Mouse (Mus musculus) thymus, adult 2 months (tissue): Measurements from ENCODE around the gene Nek11. TPM values are rescaled to one million over a fixed set of nuclear protein-coding genes. Genes with fewer than 3 reads are reported as not detected.

Experiments used
- DNase-seq: peaks from one replicate; pipeline ENCODE4 v3.0.0; 2021
- H3K27ac ChIP-seq: fragments of 200-500 bp; 2 replicates; pipeline ENCODE4 v1.5.1; 2012; ENCODE audit warnings: low read length, control low read depth; ENCODE audit not compliant: control insufficient read depth, insufficient read depth
- H3K27me3 ChIP-seq: fragments of 200-500 bp; 2 replicates; pipeline ENCODE4 v1.6.1; 2012; ENCODE audit warnings: mild to moderate bottlenecking, low read length, moderate library complexity, mixed read lengths; ENCODE audit not compliant: control insufficient read depth, insufficient read depth
- H3K36me3 ChIP-seq: fragments of 200-500 bp; 2 replicates; pipeline ENCODE4 v1.6.1; 2012; ENCODE audit warnings: mild to moderate bottlenecking, low read length, moderate library complexity; ENCODE audit not compliant: control insufficient read depth, insufficient read depth
- H3K4me1 ChIP-seq: fragments of 200-500 bp; replicated peaks from 2 replicates; pipeline ENCODE4 v1.6.1; 2012; ENCODE audit warnings: low read length; ENCODE audit not compliant: control insufficient read depth, insufficient read depth
- H3K4me3 ChIP-seq: fragments of 200-500 bp; 2 replicates; pipeline ENCODE4 v1.5.1; 2012; ENCODE audit warnings: mild to moderate bottlenecking, low read length, control low read depth, moderate library complexity; ENCODE audit not compliant: control insufficient read depth, insufficient read depth
- CTCF ChIP-seq: fragments of 200-500 bp; IDR thresholded peaks from 2 replicates; pipeline ENCODE4 v1.5.1; 2012; ENCODE audit warnings: mild to moderate bottlenecking, control low read depth, low read length, moderate library complexity, borderline replicate concordance; ENCODE audit not compliant: control insufficient read depth, poor library complexity, insufficient read depth; ENCODE audit errors: extremely low read depth
- POLR2A ChIP-seq: fragments of 200-500 bp; IDR thresholded peaks from 2 replicates; pipeline ENCODE4 v1.6.1; 2012; ENCODE audit warnings: mild to moderate bottlenecking, low read length, control low read depth, moderate library complexity; ENCODE audit not compliant: control insufficient read depth, poor library complexity, insufficient read depth; ENCODE audit errors: extremely low read depth
- WGBS: fragments of 180-500 bp; shearing (Covaris S2); methylation state at CpG from one replicate; pipeline ENCODE4 v1.1.7; 2018; 5-methylcytosine and 5-hydroxymethylcytosine counted together
- polyA plus RNA-seq: library from polyadenylated mRNA; depleted of rRNA; stranded (reverse); fragments of >200 nt; gene quantifications from 2 replicates; pipeline ENCODE4 v1.2.3, GENCODE M21; 2012

Nek11 gene
- polyA plus RNA-seq, 1 experiment = 0.11 TPM

GRCm38 (mm10) chr9:105377622-105378021, 17.7 kb downstream of the Nek11 start:
- WGBS = 81% methylated on average over 3 of the region's 3 CpGs
- no peak for TF ChIP-seq POLR2A
- no peak for TF ChIP-seq CTCF
- Histone ChIP-seq H3K27me3 (no peaks in the 10 kb centered on the region), H3K4me3 (no peak overlapping the region), H3K36me3 (no peaks in the 10 kb centered on the region), H3K4me1 (no peaks in the 10 kb centered on the region), H3K27ac (no peak overlapping the region)
- no peak for DNase-seq

DNA sequence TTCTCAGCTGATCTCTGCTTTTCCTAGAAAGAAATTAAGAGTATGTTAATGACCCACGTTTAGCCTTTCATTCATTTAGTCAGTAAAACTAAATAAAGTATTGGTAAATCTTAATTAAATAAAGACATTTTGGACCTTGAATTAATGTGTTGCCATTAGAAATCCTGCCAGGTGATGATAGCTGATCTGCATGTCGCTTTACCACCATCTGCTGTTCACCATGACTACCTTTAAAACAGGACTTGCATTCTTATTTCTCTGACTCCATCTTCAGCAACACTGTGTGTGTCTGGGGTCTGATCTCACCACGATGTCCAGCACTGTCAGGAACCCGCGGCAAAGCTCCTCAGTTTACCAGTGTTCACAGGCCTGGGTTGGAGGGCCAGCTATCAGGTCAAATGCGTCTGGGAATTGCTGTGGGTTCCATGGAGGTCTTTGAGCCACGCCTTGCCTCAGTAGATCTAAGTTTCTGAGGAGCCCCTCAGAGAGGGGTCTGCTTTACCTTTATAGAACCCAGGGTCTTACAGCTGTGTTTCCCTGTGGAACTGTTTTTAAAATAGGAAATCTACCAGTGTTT, 18.3 kb downstream of the Nek11 start:
- 79% methylated on average over 7 of the region's 7 CpGs for WGBS
- Histone ChIP-seq H3K4me1 (no peaks in the 10 kb centered on the region), H3K27ac (no peak overlapping the region), H3K27me3 (no peaks in the 10 kb centered on the region), H3K36me3 (no peaks in the 10 kb centered on the region), H3K4me3 (no peak overlapping the region)
- TF ChIP-seq POLR2A (no peak), CTCF (no peak)
- no peak for DNase-seq

DNA sequence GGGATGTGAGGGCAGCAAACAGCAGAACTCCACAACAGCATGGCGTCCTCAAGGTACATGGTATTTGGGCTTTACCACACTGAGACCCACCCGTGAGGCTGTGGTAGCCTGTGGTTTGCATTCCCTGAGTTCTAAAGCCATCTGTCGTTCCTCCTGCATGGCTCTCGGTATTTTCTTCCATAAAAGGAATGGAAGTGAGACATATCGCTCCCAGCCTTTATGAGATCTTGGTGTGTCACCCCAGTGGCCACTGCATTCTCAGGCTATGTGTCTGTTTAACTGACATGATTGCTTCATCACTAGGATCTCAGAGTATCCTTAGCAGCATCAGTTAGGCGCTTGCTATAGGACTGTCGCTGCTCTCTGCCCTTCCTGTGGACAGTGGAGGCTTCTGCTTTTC, 18.9 kb downstream of the Nek11 start:
- Histone ChIP-seq H3K27ac (no peak overlapping the region), H3K4me1 (no peaks in the 10 kb centered on the region), H3K36me3 (no peaks in the 10 kb centered on the region), H3K4me3 (no peak overlapping the region), H3K27me3 (no peaks in the 10 kb centered on the region)
- DNase-seq = no peak
- no peak for TF ChIP-seq POLR2A
- TF ChIP-seq CTCF = no peak
- WGBS = 77% methylated on average over 7 of the region's 7 CpGs

- no peaks in the 10 kb centered on the region for H3K4me1 ChIP-seq
- no peaks in the 10 kb centered on the region for H3K36me3 ChIP-seq
- 66% methylated on average over 5 of the region's 5 CpGs for WGBS
- TF ChIP-seq POLR2A = no peak
- TF ChIP-seq CTCF = no peak
- H3K27me3 ChIP-seq = no peaks in the 10 kb centered on the region
- H3K27ac ChIP-seq = no peak overlapping the region
- DNase-seq = no peak
- no peak overlapping the region for H3K4me3 ChIP-seq
Observed at GRCm38 (mm10) chr9:105374361-105374760, 21.0 kb downstream of the Nek11 start.

DNA sequence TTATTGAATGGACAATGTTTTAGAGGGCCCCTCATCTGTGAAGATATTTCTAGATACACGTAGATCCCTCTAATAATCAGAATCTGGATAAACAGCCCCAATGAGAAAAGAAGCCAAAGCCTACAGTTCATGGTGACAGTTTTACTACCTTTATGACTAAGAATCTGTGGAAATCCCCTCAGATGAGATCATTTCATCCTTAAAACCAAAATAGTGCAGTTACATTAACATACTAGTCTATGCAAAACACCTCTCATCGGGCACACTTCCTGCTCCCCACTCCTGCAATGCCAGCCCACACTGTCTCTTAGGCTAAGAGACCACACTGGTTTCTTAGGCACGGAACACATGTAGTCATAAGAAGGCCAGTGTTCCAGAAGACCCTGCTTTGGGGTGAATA, 26.7 kb downstream of the Nek11 start:
- Histone ChIP-seq H3K27ac (no peak overlapping the region), H3K4me3 (no peak overlapping the region), H3K4me1 (no peaks in the 10 kb centered on the region), H3K27me3 (no peaks in the 10 kb centered on the region), H3K36me3 (no peaks in the 10 kb centered on the region)
- 73% methylated on average over 3 of the region's 3 CpGs for WGBS
- TF ChIP-seq CTCF = no peak
- TF ChIP-seq POLR2A = no peak
- no peak for DNase-seq

DNA sequence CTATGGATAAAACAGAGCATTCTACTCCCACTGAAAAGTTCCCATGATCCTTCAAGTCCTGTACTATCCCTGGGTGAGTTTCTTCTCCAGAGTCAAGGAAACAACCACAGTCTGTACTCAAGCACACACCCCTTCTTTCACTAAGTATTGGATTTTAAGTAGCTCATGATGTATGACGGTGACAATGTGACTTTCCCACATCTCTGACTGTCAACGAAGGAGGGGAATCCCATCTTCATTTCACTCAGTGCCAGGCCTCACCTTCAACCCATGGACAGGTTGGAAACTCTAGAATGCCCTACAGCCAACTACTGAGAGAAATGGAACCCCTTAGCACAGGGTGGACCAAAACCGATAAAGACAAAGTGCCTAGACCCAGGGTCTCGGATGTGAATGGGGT, 29.1 kb downstream of the Nek11 start:
- 92% methylated on average over 4 of the region's 4 CpGs for WGBS

More for the DNA sequence above, 29.1 kb downstream of the Nek11 start:
- Histone ChIP-seq H3K4me3 (no peak overlapping the region), H3K36me3 (no peaks in the 10 kb centered on the region), H3K4me1 (no peaks in the 10 kb centered on the region), H3K27ac (no peak overlapping the region), H3K27me3 (no peaks in the 10 kb centered on the region)
- DNase-seq = no peak
- TF ChIP-seq CTCF = no peak
